Mouse (Mus musculus) cerebellum, postnatal 4 days (tissue): Measurements from ENCODE around the gene Mcu.

ENCODE experiments used
- DNase-seq, 2 experiments: peaks; one replicate each; pipeline ENCODE4 v3.0.0; 2022; ENCODE audit warnings: low spot score in 2 of 2, mixed read lengths in 1 of 2

Mcu gene

GRCm38 (mm10) chr10:59430701-59431218 lies 185.7 kb downstream of the Mcu start:
- DNase-seq = no peak

- DNase-seq = no peak
Observed at GRCm38 (mm10) chr10:59429448-59430135, 186.9 kb downstream of the Mcu start.

- no peak for DNase-seq
Observed at GRCm38 (mm10) chr10:59426371-59426770, 190.1 kb downstream of the Mcu start.

GRCm38 (mm10) chr10:59425369-59425768 lies 191.1 kb downstream of the Mcu start:
- peak in 1 of 2 experiments; percentile 14 for DNase-seq

GRCm38 (mm10) chr10:59424453-59424852 lies 192.0 kb downstream of the Mcu start:
- no peak for DNase-seq

- DNase-seq = no peak
Observed at GRCm38 (mm10) chr10:59419516-59419915, 197.0 kb downstream of the Mcu start.

GRCm38 (mm10) chr10:59416623-59417022 lies 199.9 kb downstream of the Mcu start:
- no peak for DNase-seq

GRCm38 (mm10) chr10:59413711-59414110 lies 202.8 kb downstream of the Mcu start:
- no peak for DNase-seq

GRCm38 (mm10) chr10:59410264-59410663 lies 206.2 kb downstream of the Mcu start:
- DNase-seq = no peak

GRCm38 (mm10) chr10:59408499-59408898 lies 208.0 kb downstream of the Mcu start:
- DNase-seq = no peak

- DNase-seq = no peak
Observed at GRCm38 (mm10) chr10:59403793-59404149, 212.7 kb downstream of the Mcu start.

- no peak for DNase-seq
Observed at GRCm38 (mm10) chr10:59402899-59403792, 213.3 kb downstream of the Mcu start, which contains the start of gene Pla2g12b. Gene Pla2g12b, plus strand, starts transcription at chr10:59403660.
